Comparison of ENCODE assay signal across 25 mouse cellular contexts in the genomic region with DNA sequence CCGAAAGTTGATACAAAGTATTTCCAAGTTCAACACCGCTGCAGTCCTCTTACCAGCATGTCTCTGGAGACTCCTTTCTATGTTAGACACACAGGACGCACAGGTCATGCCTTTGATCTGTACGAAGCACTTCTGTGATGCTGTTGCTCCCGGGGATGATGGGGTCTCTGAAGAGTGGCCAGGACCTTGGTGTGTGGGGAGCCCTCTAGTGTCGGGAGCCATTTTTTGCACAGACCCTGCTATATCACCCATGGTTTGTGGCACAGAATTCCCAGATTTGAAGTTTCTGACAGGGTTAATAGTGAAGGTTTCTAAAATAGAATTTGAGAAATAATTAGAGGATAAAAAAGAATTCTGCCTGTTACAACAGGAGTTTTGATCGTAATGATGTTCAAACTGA. TPM values are rescaled to one million over a fixed set of nuclear protein-coding genes. Genes with fewer than 3 reads are reported as not detected.
DNase-seq lines count a peak whose midpoint lies in the region; ATAC-seq and TF ChIP-seq lines count a peak whose summit lies in the region.
"Had no signal": no experiment of that assay in that cellular context is flagged by ENCODE, and none has a peak within 500 bp of the region (broad histone marks: within the 10 kb centered on the region; RNA-seq: fewer than 3 reads in every experiment).

No protein-coding gene starts in this region.

- intact Hi-C loops in left cerebral cortex, adult 2 months (cut with DNase I), result no loop called here

- H3K4me3 ChIP-seq in left cerebral cortex, adult 2 months, result no peak overlapping the region
- H3K4me3 ChIP-seq in neural tube, embryonic 11.5 days (ENCODE audit: low read depth, low read length), result no peak overlapping the region
- H3K4me3 ChIP-seq: heart, adult 2 months; hindbrain, embryonic 12.5 days; limb, embryonic 13.5 days had no signal

- WGBS in neural tube, embryonic 11.5 days, result 59% methylated on average over 7 of the region's 7 CpGs

- no peaks in the 10 kb centered on the region for H3K4me1 ChIP-seq in neural tube, embryonic 11.5 days (ENCODE audit: control insufficient read depth, insufficient read depth, low read length)
- H3K4me1 ChIP-seq: hindbrain, embryonic 12.5 days; limb, embryonic 13.5 days had no signal

- ATAC-seq in neural tube, embryonic 11.5 days (ENCODE audit: insufficient read depth, low FRiP score, low TSS enrichment), result no peak
- ATAC-seq: intestine, embryonic 16.5 days; Patski had no signal

- no peak overlapping the region for H3K27ac ChIP-seq in left cerebral cortex, adult 2 months
- H3K27ac ChIP-seq in neural tube, embryonic 11.5 days (ENCODE audit: low read depth, low read length), result no peak overlapping the region
- H3K27ac ChIP-seq: heart, adult 2 months; hindbrain, embryonic 12.5 days; limb, embryonic 13.5 days had no signal

- no peaks in the 10 kb centered on the region for H3K27me3 ChIP-seq in neural tube, embryonic 11.5 days (ENCODE audit: control insufficient read depth, insufficient read depth, low read length)
- H3K27me3 ChIP-seq: hindbrain, embryonic 12.5 days; limb, embryonic 13.5 days had no signal

- no peaks in the 10 kb centered on the region for H3K9me3 ChIP-seq in neural tube, embryonic 11.5 days (ENCODE audit: control insufficient read depth, low read length)
- H3K9me3 ChIP-seq: hindbrain, embryonic 12.5 days; limb, embryonic 13.5 days had no signal

- H3K36me3 ChIP-seq in neural tube, embryonic 11.5 days (ENCODE audit: control insufficient read depth, insufficient read depth, low read length), result no peaks in the 10 kb centered on the region
- H3K36me3 ChIP-seq: hindbrain, embryonic 12.5 days; limb, embryonic 13.5 days had no signal

- no peak overlapping the region for H3K4me2 ChIP-seq in neural tube, embryonic 11.5 days (ENCODE audit: low read depth)
- H3K4me2 ChIP-seq: hindbrain, embryonic 12.5 days; limb, embryonic 13.5 days had no signal

- H3K9ac ChIP-seq in neural tube, embryonic 11.5 days (ENCODE audit: low read length), result no peak overlapping the region
- H3K9ac ChIP-seq: hindbrain, embryonic 12.5 days; limb, embryonic 13.5 days had no signal

- TF ChIP-seq CTCF in left cerebral cortex, adult 2 months (IDR thresholded peaks at IDR 0.05), result peak; percentile 11

- peak; percentile 34 for DNase-seq in embryo, embryonic 10 days (ENCODE audit: low spot score)
- DNase-seq in embryo, embryonic 9.5 days (ENCODE audit: extremely low spot score), result no peak
- no peak for DNase-seq in left cerebral cortex, adult 2 months (ENCODE audit: extremely low spot score in 1 of 2, low spot score in 2 of 2)
- DNase-seq in left cerebral cortex, adult 11 months (ENCODE audit: low spot score), result no peak
- peak; percentile 15 for DNase-seq in neural tube, embryonic 11.5 days (ENCODE audit: low spot score)
- DNase-seq in neural tube, embryonic 10.5 days (ENCODE audit: extremely low spot score, low spot score), result no peak
- DNase-seq in adrenal gland, postnatal 36 days, result no peak
- no peak for DNase-seq in ovary, adult 18-20 months (ENCODE audit: low spot score)
- DNase-seq: cerebellum, postnatal 14 days; gastrocnemius, postnatal 10 days; heart, adult 2 months; kidney, postnatal 10 days; lung, adult 18-20 months; right cerebral cortex, postnatal 4 days; thymus, postnatal 25 days had no signal

RNA-seq across cellular contexts. Expression of gene Atp7b, which starts 37.9 kb away (rescaled TPM):
- total RNA-seq in left cerebral cortex, adult 2 months (2021), result 1 to 10 TPM; 1.9 to 2.1 TPM
- polyA plus RNA-seq in neural tube, embryonic 11.5 days (2014; fragmentation: Nextera tagmentation; extraction: Ambion mirVana), result 1.5 and 1.6 TPM in 2 replicates
- 1 to 10 TPM in 1 of 2 experiments, under 1 TPM in 1; 0.76 to 1.4 TPM for total RNA-seq in adrenal gland, postnatal 36 days (2021)

RNA-seq across cellular contexts. Expression of gene Alg11, which starts 38.3 kb away (rescaled TPM):
- total RNA-seq in left cerebral cortex, adult 2 months (2021), result 10 to 100 TPM; 30.6 to 32.0 TPM
- polyA plus RNA-seq in neural tube, embryonic 11.5 days (2014; fragmentation: Nextera tagmentation; extraction: Ambion mirVana), result 34.2 and 35.3 TPM in 2 replicates
- 10 to 100 TPM; 40.6 to 43.2 TPM for total RNA-seq in adrenal gland, postnatal 36 days (2021)

RNA-seq across cellular contexts. Expression of gene Ccdc70, which starts 52.7 kb away (rescaled TPM):
- total RNA-seq in left cerebral cortex, adult 2 months (2021), result not detected
- not detected in 2 replicates for polyA plus RNA-seq in neural tube, embryonic 11.5 days (2014; fragmentation: Nextera tagmentation; extraction: Ambion mirVana)
- not detected for total RNA-seq in adrenal gland, postnatal 36 days (2021)
- total RNA-seq: adrenal gland, postnatal 4 days; gastrocnemius, postnatal 10 days; heart, adult 2 months; layer of hippocampus, adult 8-10 months had no signal
- polyA plus RNA-seq: embryonic facial prominence, embryonic 14.5 days; frontal cortex, adult 2 months; heart, adult 2 months; heart, embryonic 16.5 days; hindbrain, embryonic 12.5 days; intestine, embryonic 16.5 days; limb, embryonic 13.5 days; neural tube, embryonic 14.5 days; Patski had no signal

Comparison
In these comparisons a context has a peak if more than half of its experiments do, and no peak if none do; other contexts are left out.
1. DNase-seq: peak in embryo, embryonic 10 days (single experiment) and neural tube, embryonic 11.5 days (single experiment); none in embryo, embryonic 9.5 days (single experiment), left cerebral cortex, adult 2 months (0 of 2), left cerebral cortex, adult 11 months (single experiment), neural tube, embryonic 10.5 days (single experiment), adrenal gland, postnatal 36 days (0 of 2) and ovary, adult 18-20 months (single experiment).